Mouse (Mus musculus): ENCODE results near the gene Malsu1. TPM values are rescaled to one million over a fixed set of nuclear protein-coding genes. Genes with fewer than 3 reads are reported as not detected.

Gene Malsu1
- total RNA-seq, 2 experiments from 2014 or later: 56.4 to 61.1 TPM

- DNase-seq (ENCODE audit: low spot score in 2 of 2): peak in 1 of 2 experiments; percentile 47
Measured at GRCm38 (mm10) chr6:49057053-49058021, 16.3 kb upstream of the Malsu1 start.

- DNase-seq (ENCODE audit: low spot score in 2 of 2): no peak
Measured at GRCm38 (mm10) chr6:49068361-49068760, 5.2 kb upstream of the Malsu1 start.

GRCm38 (mm10) chr6:49074117-49074490 is 509 bp downstream of the Malsu1 start:
- no peak for DNase-seq (ENCODE audit: low spot score in 2 of 2)

- no peak for DNase-seq (ENCODE audit: low spot score in 2 of 2)
Measured at GRCm38 (mm10) chr6:49077894-49078293, 4.3 kb downstream of the Malsu1 start.

GRCm38 (mm10) chr6:49079313-49079712 is 5.7 kb downstream of the Malsu1 start:
- DNase-seq (ENCODE audit: low spot score in 2 of 2): no peak

GRCm38 (mm10) chr6:49083008-49083407 is 9.4 kb downstream of the Malsu1 start:
- no peak for DNase-seq (ENCODE audit: low spot score in 2 of 2)

- DNase-seq (ENCODE audit: low spot score in 2 of 2): no peak
Measured at GRCm38 (mm10) chr6:49094968-49095367, 21.4 kb downstream of the Malsu1 start.

- peak in 1 of 2 experiments; percentile 22 for DNase-seq (ENCODE audit: low spot score in 2 of 2)
Measured at GRCm38 (mm10) chr6:49096421-49096820, 22.8 kb downstream of the Malsu1 start.

GRCm38 (mm10) chr6:49096933-49097461 is 23.4 kb downstream of the Malsu1 start:
- peak in 1 of 2 experiments; percentile 62 for DNase-seq (ENCODE audit: low spot score in 2 of 2)

- DNase-seq (ENCODE audit: low spot score in 2 of 2): no peak
Measured at GRCm38 (mm10) chr6:49097596-49098110, 24.1 kb downstream of the Malsu1 start.

GRCm38 (mm10) chr6:49099086-49099485 is 25.5 kb downstream of the Malsu1 start:
- no peak for DNase-seq (ENCODE audit: low spot score in 2 of 2)

- no peak for DNase-seq (ENCODE audit: low spot score in 2 of 2)
Measured at GRCm38 (mm10) chr6:49106746-49107500, 33.3 kb downstream of the Malsu1 start.

- DNase-seq (ENCODE audit: low spot score in 2 of 2): no peak
Measured at GRCm38 (mm10) chr6:49109196-49109595, 35.6 kb downstream of the Malsu1 start.

- no peak for DNase-seq (ENCODE audit: low spot score in 2 of 2)
Measured at GRCm38 (mm10) chr6:49113895-49114294, 40.3 kb downstream of the Malsu1 start.

- no peak for DNase-seq (ENCODE audit: low spot score in 2 of 2)
Measured at GRCm38 (mm10) chr6:49114457-49114856, 40.9 kb downstream of the Malsu1 start.

GRCm38 (mm10) chr6:49115550-49115949 is 42.0 kb downstream of the Malsu1 start:
- DNase-seq (ENCODE audit: low spot score in 2 of 2): no peak

- no peak for DNase-seq (ENCODE audit: low spot score in 2 of 2)
Measured at GRCm38 (mm10) chr6:49116241-49116640, 42.6 kb downstream of the Malsu1 start.

GRCm38 (mm10) chr6:49118446-49118845 is 44.9 kb downstream of the Malsu1 start:
- DNase-seq (ENCODE audit: low spot score in 2 of 2): no peak

- DNase-seq (ENCODE audit: low spot score in 2 of 2): no peak
Measured at GRCm38 (mm10) chr6:49119462-49120135, 46.0 kb downstream of the Malsu1 start.

GRCm38 (mm10) chr6:49120370-49120769 is 46.8 kb downstream of the Malsu1 start:
- DNase-seq (ENCODE audit: low spot score in 2 of 2): no peak

GRCm38 (mm10) chr6:49130328-49130727 is 56.7 kb downstream of the Malsu1 start:
- no peak for DNase-seq (ENCODE audit: low spot score in 2 of 2)
